Mouse (Mus musculus) intestine, embryonic 16.5 days (tissue): ENCODE data around the gene Igsf3. TPM values are rescaled to one million over a fixed set of nuclear protein-coding genes. Genes with fewer than 3 reads are reported as not detected.

ENCODE experiments used
- ATAC-seq: fragments of 200-750 bp; cut with Nextera tagmentation; 2 replicates; pipeline ENCODE4 v1.8.0; 2017; ENCODE audit warnings: moderate TSS enrichment, moderate library complexity
- H3K27ac ChIP-seq: fragments of 300-500 bp; sonication (generic); 2 replicates; pipeline ENCODE4 v1.5.1; 2014; ENCODE audit warnings: mild to moderate bottlenecking, low read length
- H3K27me3 ChIP-seq: fragments of 300-500 bp; sonication (generic); replicated peaks from 2 replicates; pipeline ENCODE4 v1.6.1; 2014; ENCODE audit warnings: low read length, control low read depth, mixed read lengths; ENCODE audit not compliant: control insufficient read depth, insufficient read depth
- H3K36me3 ChIP-seq: fragments of 300-500 bp; sonication (generic); 2 replicates; pipeline ENCODE4 v1.6.1; 2014; ENCODE audit warnings: low read length, control low read depth; ENCODE audit not compliant: control insufficient read depth, insufficient read depth
- H3K4me1 ChIP-seq: fragments of 300-500 bp; sonication (generic); 2 replicates; pipeline ENCODE4 v1.6.1; 2014; ENCODE audit warnings: low read length, control low read depth, mixed read lengths; ENCODE audit not compliant: control insufficient read depth, insufficient read depth
- H3K4me2 ChIP-seq: fragments of 300-500 bp; sonication (generic); 2 replicates; pipeline ENCODE4 v1.6.1; 2014; ENCODE audit warnings: low read depth, low read length, control low read depth
- H3K4me3 ChIP-seq: fragments of 300-500 bp; sonication (generic); 2 replicates; pipeline ENCODE4 v1.5.1; 2014; ENCODE audit warnings: mild to moderate bottlenecking, low read length
- H3K9ac ChIP-seq: fragments of 300-500 bp; sonication (generic); 2 replicates; pipeline ENCODE4 v1.6.1; 2014; ENCODE audit warnings: low read depth, low read length
- H3K9me3 ChIP-seq: fragments of 300-500 bp; sonication (generic); 2 replicates; pipeline ENCODE4 v1.6.1; 2016; ENCODE audit warnings: low read length, control low read depth; ENCODE audit not compliant: control insufficient read depth
- WGBS: fragments of 180-500 bp; shearing (Covaris S2); extraction: QIAGEN DNeasy Blood & Tissue Kit; methylation state at CpG from one replicate; pipeline ENCODE4 v1.1.7; 2014; 5-methylcytosine and 5-hydroxymethylcytosine counted together
- polyA plus RNA-seq: library from polyadenylated mRNA; unstranded; fragments of >200 nt; fragmentation: Nextera tagmentation; extraction: Ambion mirVana; gene quantifications from 2 replicates; pipeline ENCODE4 v1.2.1, GENCODE M21; 2015

Igsf3 gene
- polyA plus RNA-seq, 1 experiment from 2014 or later: 19.2 TPM

GRCm38 (mm10) chr3:101500393-101501051 lies 123.6 kb downstream of the Igsf3 start:
- no peaks in the 10 kb centered on the region for H3K36me3 ChIP-seq
- H3K4me3 ChIP-seq: no peak overlapping the region
- WGBS: 55% methylated on average over 11 of the region's 11 CpGs
- H3K27me3 ChIP-seq: no peaks in the 10 kb centered on the region
- H3K9ac ChIP-seq: no peak overlapping the region
- peaks cover 15% of the 10 kb centered on the region for H3K4me1 ChIP-seq
- H3K9me3 ChIP-seq: no peaks in the 10 kb centered on the region
- H3K4me2 ChIP-seq: no peak overlapping the region
- 0 out of 2 replicates have a peak overlapping the region, but pooled peaks have one; percentile 26 for H3K27ac ChIP-seq
- peak; percentile 49 for ATAC-seq

- Histone ChIP-seq H3K4me2 (no peak overlapping the region), H3K4me1 (peaks cover 18% of the 10 kb centered on the region), H3K27ac (no peak overlapping the region), H3K9me3 (no peaks in the 10 kb centered on the region), H3K36me3 (no peaks in the 10 kb centered on the region), H3K4me3 (no peak overlapping the region), H3K27me3 (no peaks in the 10 kb centered on the region), H3K9ac (no peak overlapping the region)
- ATAC-seq: no peak
- WGBS: 75% methylated on average over 4 of the region's 4 CpGs
These were observed 124.7 kb downstream of the Igsf3 start for GRCm38 (mm10) chr3:101501611-101502010.

- Histone ChIP-seq H3K4me3 (no peak overlapping the region), H3K4me1 (peaks cover 24% of the 10 kb centered on the region), H3K36me3 (no peaks in the 10 kb centered on the region), H3K9ac (no peak overlapping the region), H3K27me3 (no peaks in the 10 kb centered on the region), H3K9me3 (no peaks in the 10 kb centered on the region), H3K4me2 (no peak overlapping the region), H3K27ac (no peak overlapping the region)
- WGBS: 44% methylated on average over 14 of the region's 14 CpGs
- no peak for ATAC-seq
These were observed 125.3 kb downstream of the Igsf3 start for GRCm38 (mm10) chr3:101502086-101502760.

GRCm38 (mm10) chr3:101506179-101506578 lies 129.3 kb downstream of the Igsf3 start:
- peak; percentile 80 for ATAC-seq
- H3K4me2 ChIP-seq: no peak overlapping the region
- H3K36me3 ChIP-seq: no peaks in the 10 kb centered on the region
- no peaks in the 10 kb centered on the region for H3K9me3 ChIP-seq
- peaks cover 19% of the 10 kb centered on the region for H3K4me1 ChIP-seq
- 25% methylated on average over 5 of the region's 5 CpGs for WGBS
- no peak overlapping the region for H3K4me3 ChIP-seq
- H3K9ac ChIP-seq: 0 out of 2 replicates have a peak overlapping the region, but pooled peaks have one; percentile 21
- no peaks in the 10 kb centered on the region for H3K27me3 ChIP-seq
- 0 out of 2 replicates have a peak overlapping the region, but pooled peaks have one; percentile 5 for H3K27ac ChIP-seq

GRCm38 (mm10) chr3:101506970-101507702 lies 130.3 kb downstream of the Igsf3 start:
- Histone ChIP-seq H3K27ac (peak overlapping the region; percentile 29; the same call in 1 of the 2 replicates), H3K9ac (no peak overlapping the region), H3K27me3 (no peaks in the 10 kb centered on the region), H3K36me3 (no peaks in the 10 kb centered on the region), H3K4me2 (no peak overlapping the region; the same call in 1 of the 2 replicates), H3K9me3 (no peaks in the 10 kb centered on the region), H3K4me3 (no peak overlapping the region), H3K4me1 (peaks cover 15% of the 10 kb centered on the region)
- peak; percentile 43 for ATAC-seq
- 48% methylated on average over 14 of the region's 14 CpGs for WGBS

GRCm38 (mm10) chr3:101507766-101508165 lies 130.9 kb downstream of the Igsf3 start:
- H3K9me3 ChIP-seq: no peaks in the 10 kb centered on the region
- no peak overlapping the region for H3K4me3 ChIP-seq
- 72% methylated on average over 3 of the region's 3 CpGs for WGBS
- H3K4me2 ChIP-seq: no peak overlapping the region
- H3K27me3 ChIP-seq: no peaks in the 10 kb centered on the region
- no peak for ATAC-seq
- no peak overlapping the region for H3K27ac ChIP-seq
- peaks cover 12% of the 10 kb centered on the region for H3K4me1 ChIP-seq
- no peaks in the 10 kb centered on the region for H3K36me3 ChIP-seq
- H3K9ac ChIP-seq: no peak overlapping the region

GRCm38 (mm10) chr3:101509707-101510544 lies 133.0 kb downstream of the Igsf3 start:
- Histone ChIP-seq H3K4me3 (no peak overlapping the region), H3K4me1 (peaks cover 24% of the 10 kb centered on the region), H3K36me3 (no peaks in the 10 kb centered on the region), H3K9me3 (no peaks in the 10 kb centered on the region), H3K4me2 (no peak overlapping the region), H3K27ac (no peak overlapping the region), H3K27me3 (no peaks in the 10 kb centered on the region), H3K9ac (no peak overlapping the region)
- 81% methylated on average over 10 of the region's 10 CpGs for WGBS
- no peak for ATAC-seq

- no peak overlapping the region for H3K9ac ChIP-seq
- peaks cover 26% of the 10 kb centered on the region for H3K4me1 ChIP-seq
- H3K4me2 ChIP-seq: no peak overlapping the region
- H3K9me3 ChIP-seq: no peaks in the 10 kb centered on the region
- H3K27me3 ChIP-seq: no peaks in the 10 kb centered on the region
- no peak for ATAC-seq
- H3K36me3 ChIP-seq: no peaks in the 10 kb centered on the region
- H3K27ac ChIP-seq: no peak overlapping the region
- H3K4me3 ChIP-seq: no peak overlapping the region
- WGBS: 78% methylated on average over 5 of the region's 5 CpGs
These were observed 133.7 kb downstream of the Igsf3 start for GRCm38 (mm10) chr3:101510632-101511031.
